Mouse (Mus musculus): ENCODE measurements around the gene Zfp219.

- peak; percentile 57 for TF ChIP-seq POLR2A (IDR thresholded peaks at IDR 0.05; ENCODE audit: insufficient read depth, low read depth, low read length)
- TF ChIP-seq CTCF (IDR thresholded peaks at IDR 0.05) = no peak
Observed at GRCm38 (mm10) chr14:51985301-51986152, 35.0 kb downstream of the Zfp219 start.
